Mouse (Mus musculus) stomach, postnatal 0 days (tissue): ENCODE measurements around the gene Mab21l2.

ENCODE experiments used
- CTCF ChIP-seq: IDR thresholded peaks from 2 replicates; pipeline ENCODE4 v1.5.1; 2016; ENCODE audit warnings: antibody characterized with exemption, low read depth, mild to moderate bottlenecking, moderate library complexity
- EP300 ChIP-seq: optimal IDR thresholded peaks from 2 replicates; pipeline ENCODE3; 2016; ENCODE audit warnings: antibody characterized with exemption

DNA sequence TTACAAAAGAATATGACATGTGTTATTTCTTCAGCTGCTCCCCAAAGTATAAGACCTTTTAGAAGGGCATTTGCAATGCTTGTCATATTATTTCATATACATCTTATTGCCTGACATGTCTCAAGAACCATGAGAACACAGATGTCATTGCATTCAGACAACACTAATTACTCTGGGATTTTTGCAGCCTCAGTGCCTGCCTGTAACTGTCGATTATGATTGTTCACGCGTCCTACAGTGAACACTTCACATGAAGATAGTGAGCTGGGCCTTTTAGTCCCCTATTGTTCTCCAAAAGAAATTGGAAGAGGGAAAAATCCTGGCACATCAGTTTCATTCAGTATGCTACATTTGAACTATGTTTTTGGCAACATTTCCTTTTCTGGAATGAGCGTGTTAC is 11.2 kb upstream of the Mab21l2 start:
- TF ChIP-seq CTCF (no peak), EP300 (no peak)
